Mouse (Mus musculus) hindbrain, embryonic 11.5 days (tissue): ENCODE measurements around the gene Rnf207. TPM values are rescaled to one million over a fixed set of nuclear protein-coding genes. Genes with fewer than 3 reads are reported as not detected.
A peak's percentile ranks its signal among the peaks of the same experiment; 100 is the strongest.

ENCODE experiments used
- ATAC-seq: fragments of 200-750 bp; cut with Nextera tagmentation; 2 replicates; pipeline ENCODE4 v1.8.0; 2017; ENCODE audit warnings: mild to moderate bottlenecking, moderate TSS enrichment, moderate library complexity; ENCODE audit not compliant: low FRiP score
- DNase-seq: peaks from one replicate; pipeline ENCODE4 v3.0.0-alpha.2; 2015; ENCODE audit warnings: low spot score
- H3K27ac ChIP-seq: fragments of 300-500 bp; sonication (generic); 2 replicates; pipeline ENCODE4 v1.5.1; 2014; ENCODE audit warnings: mild to moderate bottlenecking, low read depth, low read length
- H3K27me3 ChIP-seq: fragments of 300-500 bp; sonication (generic); 2 replicates; pipeline ENCODE4 v1.6.1; 2014; ENCODE audit warnings: mild to moderate bottlenecking, low read length, moderate library complexity, mixed read lengths; ENCODE audit not compliant: control insufficient read depth, insufficient read depth
- H3K36me3 ChIP-seq: fragments of 300-500 bp; sonication (generic); 2 replicates; pipeline ENCODE4 v1.6.1; 2014; ENCODE audit warnings: mild to moderate bottlenecking, low read length, moderate library complexity, mixed read lengths; ENCODE audit not compliant: control insufficient read depth, insufficient read depth
- H3K4me1 ChIP-seq: fragments of 300-500 bp; sonication (generic); replicated peaks from 2 replicates; pipeline ENCODE4 v1.6.1; 2014; ENCODE audit warnings: low read length, mixed read lengths; ENCODE audit not compliant: control insufficient read depth, insufficient read depth
- H3K4me2 ChIP-seq: fragments of 300-500 bp; sonication (generic); replicated peaks from 2 replicates; pipeline ENCODE4 v1.6.1; 2014; ENCODE audit warnings: mild to moderate bottlenecking, low read depth, low read length
- H3K4me3 ChIP-seq: fragments of 300-500 bp; sonication (generic); 2 replicates; pipeline ENCODE4 v1.5.1; 2014; ENCODE audit warnings: low read depth, low read length
- H3K9ac ChIP-seq: fragments of 300-500 bp; sonication (generic); 2 replicates; pipeline ENCODE4 v1.6.1; 2014; ENCODE audit warnings: low read depth, low read length
- H3K9me3 ChIP-seq: fragments of 300-500 bp; sonication (generic); 2 replicates; pipeline ENCODE4 v1.6.1; 2016; ENCODE audit warnings: low read length; ENCODE audit not compliant: control insufficient read depth
- WGBS: fragments of 180-500 bp; shearing (Covaris S2); extraction: QIAGEN DNeasy Blood & Tissue Kit; methylation state at CpG from one replicate; pipeline ENCODE4 v1.1.7; 2014; 5-methylcytosine and 5-hydroxymethylcytosine counted together
- polyA plus RNA-seq: library from polyadenylated mRNA; unstranded; fragments of >200 nt; fragmentation: Nextera tagmentation; extraction: Ambion mirVana; gene quantifications from 2 replicates; pipeline ENCODE4 v1.2.1, GENCODE M21; 2014

Gene Rnf207
- polyA plus RNA-seq, 1 experiment from 2014 or later = 1.5 TPM

DNA sequence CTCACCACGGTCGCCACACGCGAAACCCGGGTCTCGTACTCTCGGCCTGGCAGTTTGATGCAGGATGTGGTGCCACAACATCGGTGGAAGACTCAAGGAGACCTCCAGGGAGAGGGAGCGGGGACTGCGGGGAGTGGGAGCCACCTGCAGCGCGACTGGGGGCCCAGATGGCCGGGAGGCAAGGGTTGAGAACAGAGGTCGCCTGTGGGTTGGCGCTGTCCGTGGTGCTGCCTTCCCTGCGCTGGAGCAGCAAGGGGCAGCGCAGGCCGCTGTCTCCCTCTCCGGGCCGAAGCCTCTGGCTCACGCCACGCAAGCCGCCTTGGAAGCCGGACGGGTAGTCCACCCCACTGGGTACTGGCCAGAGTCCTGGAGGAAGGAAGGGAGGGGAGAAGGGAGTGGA is 31.9 kb downstream of the Rnf207 start:
- DNase-seq (peak; percentile 75), ATAC-seq (no peak)
- WGBS = 2% methylated on average over 26 of the region's 26 CpGs
- H3K4me3 ChIP-seq = peak overlapping the region; percentile 23
- H3K27ac ChIP-seq = no peak overlapping the region
- no peaks in the 10 kb centered on the region for H3K9me3 ChIP-seq
- peaks cover 32% of the 10 kb centered on the region for H3K4me1 ChIP-seq
- peaks cover 89% of the 10 kb centered on the region for H3K27me3 ChIP-seq
- peak overlapping the region; percentile 52 for H3K4me2 ChIP-seq
- no peak overlapping the region; the same call in 1 of the 2 replicates for H3K9ac ChIP-seq
- H3K36me3 ChIP-seq = no peaks in the 10 kb centered on the region

DNA sequence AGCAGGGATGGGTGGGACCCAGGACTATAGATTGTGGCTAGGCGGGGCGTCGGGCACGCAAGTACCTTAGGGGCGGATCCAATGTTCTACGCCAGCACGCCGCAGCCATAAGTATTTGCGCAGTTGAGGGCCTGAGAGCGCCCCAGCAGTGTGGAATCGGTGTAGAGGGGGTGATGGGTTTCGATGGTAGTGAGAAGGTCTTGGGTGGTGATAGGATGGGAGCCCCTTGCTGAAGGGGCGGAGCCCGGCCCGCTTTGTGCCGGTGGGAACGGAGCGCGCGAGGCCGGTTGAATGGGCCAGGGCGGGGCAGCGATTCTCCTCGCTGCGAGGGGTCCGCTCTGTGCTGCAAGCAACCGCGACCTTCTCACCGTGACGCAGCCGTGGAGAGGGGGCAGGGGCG is 32.6 kb downstream of the Rnf207 start:
- Histone ChIP-seq H3K9me3 (no peaks in the 10 kb centered on the region), H3K36me3 (no peaks in the 10 kb centered on the region), H3K9ac (no peak overlapping the region), H3K27ac (no peak overlapping the region), H3K27me3 (peaks cover 90% of the 10 kb centered on the region), H3K4me1 (peaks cover 32% of the 10 kb centered on the region), H3K4me3 (peak overlapping the region; percentile 23), H3K4me2 (peak overlapping the region; percentile 52)
- ATAC-seq (peak; percentile 17), DNase-seq (peak; percentile 69)
- WGBS = 2% methylated on average over 32 of the region's 32 CpGs

DNA sequence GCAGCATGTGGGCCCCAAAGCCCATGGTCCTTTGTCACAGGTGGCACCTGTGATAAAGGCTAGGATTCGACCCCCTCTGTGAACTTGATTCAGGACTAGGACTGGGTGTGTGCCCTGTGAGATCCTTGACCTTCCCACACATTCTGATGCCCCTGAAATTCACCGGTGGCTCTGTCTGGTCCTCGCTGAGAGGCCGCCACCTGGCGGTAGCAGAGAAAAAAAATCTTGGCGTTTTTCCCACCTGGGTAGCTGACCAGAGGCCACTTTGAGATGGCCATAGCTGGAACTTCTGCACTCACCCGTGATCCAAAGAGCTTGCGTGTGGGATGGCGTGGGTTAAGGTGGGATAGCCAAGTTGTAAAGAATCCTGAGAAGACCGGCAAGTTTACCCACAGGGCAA is 33.3 kb downstream of the Rnf207 start:
- Histone ChIP-seq H3K27ac (no peak overlapping the region), H3K9ac (no peak overlapping the region), H3K4me1 (peaks cover 27% of the 10 kb centered on the region), H3K36me3 (no peaks in the 10 kb centered on the region), H3K9me3 (no peaks in the 10 kb centered on the region), H3K4me3 (no peak overlapping the region), H3K27me3 (peaks cover 90% of the 10 kb centered on the region), H3K4me2 (no peak overlapping the region)
- DNase-seq (peak; percentile 77), ATAC-seq (no peak)
- 7% methylated on average over 10 of the region's 10 CpGs for WGBS

DNA sequence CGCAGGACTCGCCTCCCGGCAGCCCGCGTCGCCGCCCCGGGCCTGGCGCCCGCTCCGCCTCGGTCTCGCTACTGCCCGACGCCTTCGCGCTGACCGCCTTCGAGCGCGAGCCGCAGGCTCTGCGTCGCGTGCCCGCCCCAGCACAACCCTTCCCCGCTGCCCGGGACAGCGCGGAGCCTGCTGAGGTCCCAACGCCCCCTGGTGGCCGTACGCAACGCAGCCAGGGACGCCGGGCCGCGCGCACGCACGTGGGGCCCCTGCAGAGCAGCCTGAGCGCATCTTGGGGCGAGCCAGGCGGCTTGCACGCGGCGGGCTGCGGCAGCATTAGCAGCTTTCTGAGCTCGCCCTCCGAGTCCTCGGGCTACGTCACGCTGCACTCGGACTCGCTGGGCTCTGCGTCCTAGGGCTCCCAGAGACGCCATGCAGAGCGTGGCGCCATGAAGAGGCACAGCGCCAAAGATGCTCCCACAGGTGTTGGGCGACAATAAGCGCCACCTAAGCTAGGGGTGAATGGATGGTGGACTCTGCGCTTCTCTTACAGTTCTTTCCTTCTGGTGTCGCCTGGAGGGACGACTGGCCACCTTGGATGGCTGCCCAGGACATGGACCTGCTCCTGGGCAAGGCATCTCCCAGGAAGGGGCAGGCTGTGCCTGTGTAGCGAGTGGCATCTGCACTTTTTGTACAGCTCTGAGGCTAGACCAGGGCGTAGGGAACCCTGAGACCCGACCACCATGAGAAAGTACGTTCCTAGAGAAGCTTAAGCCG is 35.4 kb downstream of the Rnf207 start:
- 5% methylated on average over 69 of the region's 70 CpGs for WGBS
- no peaks in the 10 kb centered on the region for H3K9me3 ChIP-seq
- peak overlapping the region; percentile 26 for H3K4me2 ChIP-seq
- peaks cover 23% of the 10 kb centered on the region for H3K4me1 ChIP-seq
- no peak overlapping the region for H3K27ac ChIP-seq
- DNase-seq (peak; percentile 91), ATAC-seq (peak; percentile 46)
- peak overlapping the region; percentile 15; the same call in 1 of the 2 replicates for H3K9ac ChIP-seq
- peaks cover 90% of the 10 kb centered on the region for H3K27me3 ChIP-seq
- H3K36me3 ChIP-seq = no peaks in the 10 kb centered on the region
- H3K4me3 ChIP-seq = peak overlapping the region; percentile 21

DNA sequence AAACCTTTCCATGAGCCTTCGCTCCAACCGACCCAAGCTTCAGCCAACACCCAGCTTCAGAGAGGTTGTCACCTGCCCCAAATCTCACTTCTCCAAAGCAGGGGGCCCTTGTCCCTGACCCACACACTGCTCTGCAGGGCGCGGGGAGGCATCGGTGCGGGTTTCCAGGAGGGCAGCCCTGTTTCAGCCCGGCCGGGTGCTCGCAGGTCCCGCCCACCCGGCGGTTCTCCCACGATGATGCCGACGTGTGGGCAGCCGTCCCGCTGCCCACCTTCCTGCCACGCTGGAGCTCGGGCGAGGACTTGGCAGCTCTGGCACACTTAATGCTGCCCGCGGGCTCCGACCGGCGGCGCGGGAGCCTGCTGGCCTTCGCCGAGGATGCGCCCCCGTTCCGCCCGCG is 36.1 kb downstream of the Rnf207 start:
- peaks cover 19% of the 10 kb centered on the region for H3K4me1 ChIP-seq
- H3K4me3 ChIP-seq = peak overlapping the region; percentile 21
- no peaks in the 10 kb centered on the region for H3K9me3 ChIP-seq
- DNase-seq = no peak
- peaks cover 83% of the 10 kb centered on the region for H3K27me3 ChIP-seq
- WGBS = 17% methylated on average over 29 of the region's 34 CpGs
- no peak for ATAC-seq
- no peaks in the 10 kb centered on the region for H3K36me3 ChIP-seq
- H3K9ac ChIP-seq = peak overlapping the region; percentile 15; the same call in 1 of the 2 replicates
- H3K27ac ChIP-seq = no peak overlapping the region
- peak overlapping the region; percentile 26 for H3K4me2 ChIP-seq

DNA sequence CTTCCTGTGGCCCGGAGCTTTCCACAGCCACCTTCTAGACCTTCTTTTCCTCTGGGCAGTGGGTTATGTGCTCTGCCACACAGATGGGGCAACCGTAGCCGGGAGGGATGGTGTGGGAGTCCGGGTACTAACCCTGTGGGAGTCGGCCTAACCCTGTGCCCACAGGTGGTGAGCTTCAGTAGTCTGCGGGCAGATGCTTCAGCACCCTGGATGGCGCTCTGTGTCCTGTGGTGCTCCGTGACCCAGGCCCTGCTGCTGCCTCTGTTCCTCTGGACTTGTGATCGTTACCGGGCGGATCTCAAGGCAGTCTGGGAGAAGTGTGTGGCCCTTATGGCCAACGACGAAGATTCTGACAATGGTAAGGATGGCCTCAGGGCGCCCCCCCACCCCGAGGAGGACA is 37.2 kb downstream of the Rnf207 start:
- WGBS = 59% methylated on average over 15 of the region's 15 CpGs
- peaks cover 73% of the 10 kb centered on the region for H3K27me3 ChIP-seq
- no peak overlapping the region for H3K4me3 ChIP-seq
- ATAC-seq (no peak), DNase-seq (no peak)
- H3K4me1 ChIP-seq = peaks cover 8% of the 10 kb centered on the region; the same call in 1 of the 2 replicates
- H3K36me3 ChIP-seq = no peaks in the 10 kb centered on the region
- H3K9ac ChIP-seq = no peak overlapping the region
- H3K4me2 ChIP-seq = no peak overlapping the region
- H3K27ac ChIP-seq = no peak overlapping the region
- H3K9me3 ChIP-seq = no peaks in the 10 kb centered on the region

DNA sequence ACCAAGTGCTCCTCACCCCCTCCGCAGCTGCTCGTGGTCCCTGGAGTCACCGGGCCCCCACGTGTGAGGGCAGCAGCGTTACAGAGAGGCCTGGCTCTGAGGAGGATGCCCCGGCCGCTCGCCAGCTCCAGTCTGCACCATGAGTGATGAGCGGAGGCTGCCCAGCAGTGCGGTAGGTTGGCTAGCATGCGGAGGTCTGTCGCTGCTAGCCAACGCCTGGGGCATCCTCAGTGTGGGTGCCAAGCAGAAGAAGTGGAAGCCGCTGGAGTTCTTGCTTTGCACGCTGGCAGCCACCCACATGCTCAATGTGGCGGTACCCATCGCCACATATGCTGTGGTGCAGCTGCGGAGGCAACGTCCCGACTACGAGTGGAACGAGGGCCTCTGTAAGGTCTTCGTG is 39.8 kb downstream of the Rnf207 start:
- DNase-seq (no peak), ATAC-seq (no peak)
- no peak overlapping the region for H3K9ac ChIP-seq
- H3K27ac ChIP-seq = no peak overlapping the region
- H3K4me3 ChIP-seq = no peak overlapping the region
- 88% methylated on average over 23 of the region's 23 CpGs for WGBS
- H3K9me3 ChIP-seq = no peaks in the 10 kb centered on the region
- no peaks in the 10 kb centered on the region for H3K36me3 ChIP-seq
- peaks cover 70% of the 10 kb centered on the region for H3K27me3 ChIP-seq
- no peak overlapping the region for H3K4me2 ChIP-seq
- H3K4me1 ChIP-seq = peaks cover 13% of the 10 kb centered on the region

DNA sequence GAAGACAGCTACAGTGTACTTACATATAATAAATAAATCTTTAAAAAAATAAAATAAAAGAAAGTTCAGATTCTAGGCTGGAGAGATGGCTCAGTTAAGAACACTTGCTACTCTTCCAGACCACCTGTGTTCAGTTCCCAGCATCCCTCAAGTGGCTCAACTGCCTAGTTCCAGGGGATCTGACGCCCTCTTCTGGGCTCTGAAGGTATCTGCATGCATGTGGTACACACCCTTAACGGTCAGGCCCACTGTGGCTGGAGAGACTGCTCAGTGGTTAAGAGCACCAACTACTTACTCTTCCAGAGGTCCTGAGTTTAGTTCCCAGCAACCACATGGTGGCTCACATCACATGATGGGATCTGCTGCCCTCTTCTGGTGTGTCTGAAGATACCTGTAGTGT is 40.9 kb downstream of the Rnf207 start:
- Histone ChIP-seq H3K27ac (no peak overlapping the region), H3K36me3 (no peaks in the 10 kb centered on the region), H3K9ac (no peak overlapping the region), H3K4me2 (no peak overlapping the region), H3K4me3 (no peak overlapping the region), H3K9me3 (no peaks in the 10 kb centered on the region), H3K4me1 (peaks cover 6% of the 10 kb centered on the region), H3K27me3 (peaks cover 62% of the 10 kb centered on the region)
- no peak for DNase-seq
- 78% methylated on average over 2 of the region's 2 CpGs for WGBS
- ATAC-seq = no peak
